Mouse (Mus musculus) liver, embryonic 14.5 days (tissue): Measurements from ENCODE around the gene Galnt10. TPM values are rescaled to one million over a fixed set of nuclear protein-coding genes. Genes with fewer than 3 reads are reported as not detected.

Experiments
- ATAC-seq: fragments of 200-750 bp; cut with Nextera tagmentation; 2 replicates; pipeline ENCODE4 v1.8.0; 2017; ENCODE audit warnings: moderate number of reproducible peaks, mild to moderate bottlenecking, moderate library complexity; ENCODE audit not compliant: insufficient read depth
- DNase-seq, 3 experiments: peaks; one replicate each; pipeline ENCODE4 v3.0.0-alpha.2; 2012 to 2013; ENCODE audit warnings: low read depth in 3 of 3, low spot score in 3 of 3
- H3K27ac ChIP-seq: fragments of 300-500 bp; sonication (generic); 2 replicates; pipeline ENCODE4 v1.5.1; 2014; ENCODE audit warnings: moderate library complexity, mild to moderate bottlenecking, control low read depth, inconsistent platforms
- H3K27me3 ChIP-seq: fragments of 300-500 bp; sonication (generic); 2 replicates; pipeline ENCODE4 v1.6.1; 2014; ENCODE audit warnings: mild to moderate bottlenecking, low read length, moderate library complexity; ENCODE audit not compliant: control insufficient read depth, insufficient read depth
- H3K36me3 ChIP-seq: fragments of 300-500 bp; sonication (generic); replicated peaks from 2 replicates; pipeline ENCODE4 v1.6.1; 2014; ENCODE audit warnings: low read depth; ENCODE audit not compliant: control insufficient read depth, insufficient read depth
- H3K4me1 ChIP-seq, 2 experiments: fragments of 200-500 bp in 1 of 2; fragments of 300-500 bp in 1 of 2; sonication (generic) in 1 of 2; replicated peaks; 2 replicates each; pipeline ENCODE4 v1.6.1; 2012 to 2014; ENCODE audit warnings: antibody characterized with exemption in 1 of 2, inconsistent platforms in 1 of 2, low read length in 1 of 2; ENCODE audit not compliant: control insufficient read depth in 2 of 2, insufficient read depth in 2 of 2
- H3K4me2 ChIP-seq: fragments of 300-500 bp; sonication (generic); 2 replicates; pipeline ENCODE4 v1.6.1; 2014; ENCODE audit warnings: low read depth, mild to moderate bottlenecking, control low read depth, moderate library complexity
- H3K4me3 ChIP-seq, 2 experiments: fragments of 200-500 bp in 1 of 2; fragments of 300-500 bp in 1 of 2; sonication (generic) in 1 of 2; 2 replicates each; pipeline ENCODE4 v1.5.1; 2012 to 2014; ENCODE audit warnings: low read depth in 2 of 2, low read length in 2 of 2, mild to moderate bottlenecking in 2 of 2, control low read depth in 1 of 2, inconsistent platforms in 1 of 2, moderate library complexity in 1 of 2; ENCODE audit not compliant: insufficient read depth in 1 of 2
- H3K9ac ChIP-seq: fragments of 300-500 bp; sonication (generic); replicated peaks from 2 replicates; pipeline ENCODE4 v1.6.1; 2014; ENCODE audit warnings: mild to moderate bottlenecking, control low read depth, moderate library complexity
- H3K9me3 ChIP-seq: fragments of 300-500 bp; sonication (generic); 2 replicates; pipeline ENCODE4 v1.6.1; 2016; ENCODE audit warnings: low read length, mixed read lengths; ENCODE audit not compliant: control insufficient read depth
- CTCF ChIP-seq: IDR thresholded peaks from 2 replicates; pipeline ENCODE4 v1.5.1; 2016; ENCODE audit warnings: antibody characterized with exemption, low read depth, control low read depth
- EP300 ChIP-seq: IDR thresholded peaks from 2 replicates; pipeline ENCODE4 v1.6.1; 2016; ENCODE audit warnings: antibody characterized with exemption, low read depth
- WGBS: fragments of 180-500 bp; shearing (Covaris S2); extraction: QIAGEN DNeasy Blood & Tissue Kit; methylation state at CpG from one replicate; pipeline ENCODE4 v1.1.7; 2014; ENCODE audit not compliant: insufficient replicate concordance; 5-methylcytosine and 5-hydroxymethylcytosine counted together
- polyA plus RNA-seq, 2 experiments: library from polyadenylated mRNA; depleted of rRNA in 1 of 2; stranded (reverse) in 1 of 2; unstranded in 1 of 2; fragments of >200 nt; fragmentation: Nextera tagmentation in 1 of 2; extraction: Ambion mirVana in 1 of 2; gene quantifications; 2 replicates each; pipeline versions ENCODE4 v1.2.1 to v1.2.3; 2012 to 2014

Gene Galnt10
- polyA plus RNA-seq, 2 experiments: 13.1 to 13.9 TPM

DNA sequence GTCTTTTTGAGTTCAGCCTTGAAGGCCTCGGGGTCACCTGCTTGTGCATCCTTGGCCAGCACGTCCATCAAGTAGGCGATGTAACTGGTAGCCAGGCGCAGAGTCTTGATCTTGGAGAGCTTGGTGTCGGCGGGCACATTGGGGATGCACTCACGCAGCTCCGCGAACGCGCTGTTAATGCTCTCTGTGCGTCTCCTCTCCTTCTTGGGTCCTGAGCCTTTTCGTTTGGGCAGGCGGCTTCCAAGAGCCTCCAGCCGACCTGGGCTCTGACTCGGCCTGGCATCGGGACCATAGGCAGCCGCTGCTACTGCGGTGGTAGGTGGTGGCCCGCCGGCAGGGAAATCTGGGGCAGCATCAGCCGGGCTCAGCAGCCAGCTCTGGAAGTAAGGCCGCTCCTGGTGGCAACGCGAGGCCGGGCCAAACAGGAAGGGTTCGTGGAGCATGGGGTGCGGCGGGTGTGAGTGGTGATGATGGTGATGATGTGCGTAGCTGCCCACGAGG lies 186.1 kb downstream of the Galnt10 start:
- no peak for DNase-seq

GRCm38 (mm10) chr11:57831861-57832260 lies 186.6 kb downstream of the Galnt10 start:
- no peak overlapping the region for H3K27ac ChIP-seq
- TF ChIP-seq EP300: no peak
- no peak for TF ChIP-seq CTCF

More for the DNA sequence above, 186.1 kb downstream of the Galnt10 start:
- no peak for TF ChIP-seq CTCF
- TF ChIP-seq EP300: no peak
- Histone ChIP-seq H3K9ac (no peak overlapping the region), H3K27me3 (peaks cover 98% of the 10 kb centered on the region), H3K9me3 (no peaks in the 10 kb centered on the region), H3K4me3 (no peak overlapping the region), H3K4me2 (no peak overlapping the region), H3K4me1 (no peaks in the 10 kb centered on the region), H3K27ac (no peak overlapping the region), H3K36me3 (no peaks in the 10 kb centered on the region)
- ATAC-seq: no peak
- WGBS: 4% methylated on average over 31 of the region's 31 CpGs

DNA sequence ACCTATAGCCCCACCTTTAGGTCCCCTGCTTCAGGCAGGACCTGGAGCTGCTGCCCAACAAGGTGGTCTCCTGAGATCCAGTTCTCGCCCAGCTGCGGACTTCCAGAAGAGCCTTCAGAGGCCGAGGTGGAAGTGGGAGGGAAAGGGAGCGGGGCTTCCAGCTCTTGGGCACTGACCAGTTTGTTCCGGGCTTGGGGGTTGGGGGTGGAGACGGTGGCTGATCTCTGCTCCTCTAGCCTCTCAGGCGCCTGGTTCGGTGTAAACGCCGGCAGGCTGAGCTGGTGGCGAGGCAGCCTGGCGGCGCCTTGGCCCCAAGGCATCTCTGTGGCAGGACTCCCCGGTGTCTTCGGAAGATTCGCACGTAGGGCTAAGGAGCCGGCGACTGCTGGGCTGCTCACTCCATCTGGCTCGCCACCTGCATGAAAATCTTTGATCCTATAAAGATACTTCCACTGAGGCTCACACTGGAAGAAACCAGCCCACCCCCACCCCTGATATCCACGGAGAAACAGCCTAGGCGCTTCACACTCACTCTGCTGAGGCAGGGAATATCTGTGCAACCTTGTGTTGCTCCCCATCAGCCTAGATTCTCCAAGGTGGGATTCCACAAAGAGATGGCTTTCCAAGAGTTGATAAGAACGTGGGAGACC lies 187.4 kb downstream of the Galnt10 start, which contains the start of gene Hand1:
Hand1 (minus strand) TSS at position 267 of the 650 bp plus-strand sequence.
- TF ChIP-seq CTCF (no peak), EP300 (no peak)
- no peaks in the 10 kb centered on the region for H3K9me3 ChIP-seq
- H3K4me1 ChIP-seq: no peaks in the 10 kb centered on the region
- WGBS: 6% methylated on average over 23 of the region's 23 CpGs
- H3K4me2 ChIP-seq: no peak within 1 kb of the TSS
- H3K4me3 ChIP-seq: no peak within 1 kb of the TSS
- no peak within 1 kb of the TSS for H3K9ac ChIP-seq
- H3K27ac ChIP-seq: no peak within 1 kb of the TSS
- ATAC-seq: no peak
- H3K27me3 ChIP-seq: peaks cover 98% of the 10 kb centered on the region
- no peak for DNase-seq
- H3K36me3 ChIP-seq: no peaks in the 10 kb centered on the region

More at GRCm38 (mm10) chr11:57831861-57832260, 186.6 kb downstream of the Galnt10 start:
- H3K27me3 ChIP-seq: peaks cover 98% of the 10 kb centered on the region
- 7% methylated on average over 16 of the region's 16 CpGs for WGBS
- no peak overlapping the region for H3K9ac ChIP-seq
- ATAC-seq (no peak), DNase-seq (no peak)
- no peaks in the 10 kb centered on the region for H3K36me3 ChIP-seq
- H3K4me2 ChIP-seq: no peak overlapping the region
- H3K4me1 ChIP-seq: no peaks in the 10 kb centered on the region
- H3K4me3 ChIP-seq: no peak overlapping the region
- H3K9me3 ChIP-seq: no peaks in the 10 kb centered on the region

DNA sequence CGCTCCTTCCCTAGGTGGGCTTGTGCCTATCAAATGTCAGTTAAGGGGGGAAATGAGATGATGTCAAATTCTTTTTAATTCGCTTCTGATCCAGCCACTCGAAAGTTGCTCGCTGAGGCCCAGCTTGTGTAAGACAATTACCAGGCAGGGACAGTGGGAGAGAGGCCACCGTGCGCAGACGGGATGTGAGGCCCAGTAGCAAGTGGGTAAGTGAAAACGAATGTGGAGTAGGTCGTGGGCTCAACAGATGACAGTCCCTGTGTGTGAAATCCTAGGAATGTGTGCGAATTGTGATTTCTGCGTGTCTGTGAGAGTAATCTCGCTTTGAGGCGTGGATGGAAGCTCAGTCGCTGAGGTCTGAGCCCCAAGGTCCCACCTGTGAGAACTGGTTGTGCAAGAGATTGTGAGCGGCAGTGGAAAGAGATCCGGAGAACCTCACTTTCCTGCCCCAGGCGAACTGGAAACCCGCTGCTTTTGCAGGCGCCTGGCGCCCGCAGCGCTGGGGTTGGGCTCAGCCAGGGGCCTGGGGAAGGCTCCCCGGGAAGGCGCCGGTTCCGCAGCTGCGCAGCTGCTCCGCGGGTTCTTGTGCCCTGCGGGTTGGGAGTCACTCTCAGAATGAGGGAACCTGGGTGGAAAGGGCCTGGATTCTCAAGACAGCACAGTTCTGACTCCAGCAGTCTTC lies 188.2 kb downstream of the Galnt10 start:
- Histone ChIP-seq H3K27me3 (peaks cover 98% of the 10 kb centered on the region), H3K4me2 (no peak overlapping the region), H3K36me3 (no peaks in the 10 kb centered on the region), H3K4me3 (no peak overlapping the region), H3K9ac (no peak overlapping the region), H3K27ac (no peak overlapping the region), H3K9me3 (no peaks in the 10 kb centered on the region), H3K4me1 (no peaks in the 10 kb centered on the region)
- 6% methylated on average over 30 of the region's 30 CpGs for WGBS
- ATAC-seq (no peak), DNase-seq (no peak)
- no peak for TF ChIP-seq EP300
- TF ChIP-seq CTCF: no peak

GRCm38 (mm10) chr11:57834031-57834430 lies 188.8 kb downstream of the Galnt10 start:
- H3K4me1 ChIP-seq: no peaks in the 10 kb centered on the region
- WGBS: 11% methylated on average over 6 of the region's 6 CpGs
- H3K9ac ChIP-seq: no peak overlapping the region
- DNase-seq (no peak), ATAC-seq (no peak)
- TF ChIP-seq CTCF: no peak
- no peak for TF ChIP-seq EP300
- peaks cover 97% of the 10 kb centered on the region for H3K27me3 ChIP-seq
- H3K9me3 ChIP-seq: no peaks in the 10 kb centered on the region
- no peak overlapping the region for H3K27ac ChIP-seq
- H3K4me3 ChIP-seq: no peak overlapping the region
- no peak overlapping the region for H3K4me2 ChIP-seq
- no peaks in the 10 kb centered on the region for H3K36me3 ChIP-seq
